Mouse (Mus musculus) CH12.LX (cell line): ENCODE results near the gene Psme3. TPM values are rescaled to one million over a fixed set of nuclear protein-coding genes. Genes with fewer than 3 reads are reported as not detected.
A peak's percentile ranks its signal among the peaks of the same experiment; 100 is the strongest.

ENCODE experiments used
- DNase-seq: peaks from one replicate; pipeline ENCODE4 v3.0.0-alpha.2; 2013; ENCODE audit errors: extremely low read depth
- H3K27ac ChIP-seq: 2 replicates; pipeline ENCODE4 v1.5.1; 2012; ENCODE audit warnings: low read depth, mild to moderate bottlenecking, control low read depth, moderate library complexity; ENCODE audit not compliant: insufficient read depth
- H3K27me3 ChIP-seq: replicated peaks from 2 replicates; pipeline ENCODE3; 2012; ENCODE audit warnings: inconsistent platforms
- H3K36me3 ChIP-seq, 2 experiments: replicated peaks in 1 of 2; 2 replicates each; pipeline versions ENCODE3 to v1.6.1; 2012; ENCODE audit warnings: inconsistent platforms in 1 of 2, low read length in 1 of 2, mild to moderate bottlenecking in 1 of 2, mixed read lengths in 1 of 2, moderate library complexity in 1 of 2; ENCODE audit not compliant: control insufficient read depth in 1 of 2, insufficient read depth in 1 of 2
- H3K4me1 ChIP-seq, 2 experiments: 2 replicates each; pipeline ENCODE4 v1.6.1; 2012; ENCODE audit warnings: inconsistent platforms in 1 of 2, moderate library complexity in 1 of 2; ENCODE audit not compliant: insufficient read depth in 2 of 2, control insufficient read depth in 1 of 2
- H3K4me2 ChIP-seq: 2 replicates; pipeline ENCODE4 v1.6.1; 2012; ENCODE audit warnings: low read depth, mild to moderate bottlenecking, control low read depth; ENCODE audit not compliant: poor library complexity, insufficient read depth, severe bottlenecking
- H3K4me3 ChIP-seq, 3 experiments: fragments of 150-350 bp in 1 of 3; sonication (generic) in 1 of 3; replicated peaks in 1 of 3; 2 replicates each; pipeline versions ENCODE3 to v1.5.1; 2011 to 2012; ENCODE audit warnings: low read depth in 2 of 3, low read length in 2 of 3, mild to moderate bottlenecking in 2 of 3, moderate library complexity in 2 of 3, control low read depth in 1 of 3, improper control_type of control experiment in 1 of 3, inconsistent platforms in 1 of 3, mixed read lengths in 1 of 3; ENCODE audit not compliant: poor library complexity in 1 of 3
- H3K79me2 ChIP-seq: replicated peaks from 2 replicates; pipeline ENCODE4 v1.6.1; 2012; ENCODE audit warnings: mild to moderate bottlenecking, moderate library complexity; ENCODE audit not compliant: control insufficient read depth, poor library complexity, insufficient read depth, severe bottlenecking; ENCODE audit errors: extremely low read depth
- H3K9ac ChIP-seq: 2 replicates; pipeline ENCODE4 v1.6.1; 2012; ENCODE audit warnings: low read depth, mild to moderate bottlenecking, control low read depth, moderate library complexity; ENCODE audit not compliant: insufficient read depth
- H3K9me3 ChIP-seq: replicated peaks from 2 replicates; pipeline ENCODE3; 2012; ENCODE audit warnings: low read length, inconsistent platforms, mixed read lengths
- BHLHE40 ChIP-seq: IDR thresholded peaks from 2 replicates; pipeline ENCODE4 v1.6.1; 2011; ENCODE audit warnings: mild to moderate bottlenecking, low read depth, low read length, improper control_type of control experiment
- CHD1 ChIP-seq: IDR thresholded peaks from 2 replicates; pipeline ENCODE4 v1.6.1; 2012; ENCODE audit warnings: low read depth, low read length, improper control_type of control experiment, inconsistent platforms
- CHD2 ChIP-seq: IDR thresholded peaks from 2 replicates; pipeline ENCODE4 v1.6.1; 2011; ENCODE audit warnings: low read length, improper control_type of control experiment
- CTCF ChIP-seq, 2 experiments: IDR thresholded peaks in 1 of 2; conservative IDR thresholded peaks in 1 of 2; 2 replicates each; pipeline ENCODE4 v1.5.1; 2011 to 2012; ENCODE audit warnings: low read depth in 2 of 2, low read length in 2 of 2, improper control_type of control experiment in 1 of 2, inconsistent platforms in 1 of 2, mild to moderate bottlenecking in 1 of 2, moderate library complexity in 1 of 2
- E2F4 ChIP-seq: IDR thresholded peaks from 2 replicates; pipeline ENCODE4 v1.6.1; 2011; ENCODE audit warnings: low read depth, low read length, improper control_type of control experiment; ENCODE audit not compliant: insufficient replicate concordance
- ELF1 ChIP-seq: IDR thresholded peaks from 2 replicates; pipeline ENCODE4 v1.6.1; 2014; ENCODE audit warnings: low read depth, mild to moderate bottlenecking, inconsistent platforms, low read length, improper control_type of control experiment
- EP300 ChIP-seq: IDR thresholded peaks from 2 replicates; pipeline ENCODE4 v1.6.1; 2011; ENCODE audit warnings: low read length, improper control_type of control experiment
- ETS1 ChIP-seq: conservative IDR thresholded peaks from 2 replicates; pipeline ENCODE4 v1.6.1; 2012; ENCODE audit warnings: low read depth, mild to moderate bottlenecking, inconsistent platforms, low read length, improper control_type of control experiment, moderate library complexity
- GABPA ChIP-seq: IDR thresholded peaks from 2 replicates; pipeline ENCODE4 v1.6.1; 2012; ENCODE audit warnings: low read depth, low read length, improper control_type of control experiment, inconsistent platforms; ENCODE audit not compliant: insufficient replicate concordance
- HCFC1 ChIP-seq: IDR thresholded peaks from 2 replicates; pipeline ENCODE4 v1.6.1; 2012; ENCODE audit warnings: low read depth, mild to moderate bottlenecking, inconsistent platforms, low read length, improper control_type of control experiment
- IRF4 ChIP-seq: IDR thresholded peaks from 2 replicates; pipeline ENCODE4 v1.6.1; 2014; ENCODE audit warnings: low read depth, mild to moderate bottlenecking, inconsistent platforms, low read length, improper control_type of control experiment
- JUN ChIP-seq: IDR thresholded peaks from 2 replicates; pipeline ENCODE4 v1.6.1; 2011; ENCODE audit warnings: low read depth, mild to moderate bottlenecking, low read length, improper control_type of control experiment, moderate library complexity; ENCODE audit not compliant: insufficient read depth
- JUND ChIP-seq: conservative IDR thresholded peaks from 2 replicates; pipeline ENCODE4 v1.6.1; 2011; ENCODE audit warnings: low read depth, low read length, improper control_type of control experiment
- KAT2A ChIP-seq: IDR thresholded peaks from 2 replicates; pipeline ENCODE4 v1.6.1; 2012; ENCODE audit warnings: low read length, improper control_type of control experiment, inconsistent platforms; ENCODE audit not compliant: insufficient replicate concordance
- MAFK ChIP-seq: IDR thresholded peaks from 2 replicates; pipeline ENCODE4 v1.6.1; 2011; ENCODE audit warnings: low read length, improper control_type of control experiment; ENCODE audit not compliant: insufficient replicate concordance
- MAX ChIP-seq: IDR thresholded peaks from 2 replicates; pipeline ENCODE4 v1.6.1; 2011; ENCODE audit warnings: low read length, improper control_type of control experiment
- MAZ ChIP-seq: IDR thresholded peaks from 2 replicates; pipeline ENCODE4 v1.6.1; 2012; ENCODE audit warnings: low read depth, mild to moderate bottlenecking, inconsistent platforms, low read length, improper control_type of control experiment, moderate library complexity
- MEF2A ChIP-seq: IDR thresholded peaks from 2 replicates; pipeline ENCODE4 v1.6.1; 2014; ENCODE audit warnings: low read depth, mild to moderate bottlenecking, inconsistent platforms, low read length, improper control_type of control experiment, borderline replicate concordance
- MXI1 ChIP-seq: IDR thresholded peaks from 2 replicates; pipeline ENCODE4 v1.6.1; 2011; ENCODE audit warnings: mild to moderate bottlenecking, low read depth, low read length, improper control_type of control experiment
- MYC ChIP-seq: IDR thresholded peaks from 2 replicates; pipeline ENCODE4 v1.6.1; 2011; ENCODE audit warnings: low read depth, mild to moderate bottlenecking, improper control_type of control experiment, low read length
- NELFE ChIP-seq: IDR thresholded peaks from 2 replicates; pipeline ENCODE4 v1.6.1; 2011; ENCODE audit warnings: low read depth, low read length, improper control_type of control experiment
- NRF1 ChIP-seq: IDR thresholded peaks from 2 replicates; pipeline ENCODE4 v1.6.1; 2014; ENCODE audit warnings: low read depth, mild to moderate bottlenecking, inconsistent platforms, low read length, improper control_type of control experiment, moderate library complexity
- PAX5 ChIP-seq: IDR thresholded peaks from 2 replicates; pipeline ENCODE4 v1.6.1; 2012; ENCODE audit warnings: low read length, inconsistent platforms, mixed read lengths
- POLR2A ChIP-seq: IDR thresholded peaks from 2 replicates; pipeline ENCODE4 v1.6.1; 2011; ENCODE audit warnings: low read depth, mild to moderate bottlenecking, improper control_type of control experiment, low read length
- POLR2AphosphoS2 ChIP-seq: IDR thresholded peaks from 2 replicates; pipeline ENCODE4 v1.6.1; 2011; ENCODE audit warnings: low read depth, low read length, improper control_type of control experiment
- RAD21 ChIP-seq: IDR thresholded peaks from 2 replicates; pipeline ENCODE4 v1.6.1; 2011; ENCODE audit warnings: low read depth, mild to moderate bottlenecking, low read length, improper control_type of control experiment, moderate library complexity
- RCOR1 ChIP-seq: conservative IDR thresholded peaks from 2 replicates; pipeline ENCODE4 v1.6.1; 2012; ENCODE audit warnings: low read depth, mild to moderate bottlenecking, inconsistent platforms, low read length, improper control_type of control experiment
- SIN3A ChIP-seq: IDR thresholded peaks from 2 replicates; pipeline ENCODE4 v1.6.1; 2012; ENCODE audit warnings: low read length, improper control_type of control experiment, inconsistent platforms
- SMC3 ChIP-seq: IDR thresholded peaks from 2 replicates; pipeline ENCODE4 v1.6.1; 2011; ENCODE audit warnings: low read depth, low read length, improper control_type of control experiment
- TBP ChIP-seq: conservative IDR thresholded peaks from 2 replicates; pipeline ENCODE4 v1.6.1; 2011; ENCODE audit warnings: low read depth, low read length, improper control_type of control experiment
- TCF12 ChIP-seq: IDR thresholded peaks from 2 replicates; pipeline ENCODE4 v1.6.1; 2014; ENCODE audit warnings: low read depth, mild to moderate bottlenecking, inconsistent platforms, low read length, improper control_type of control experiment
- UBTF ChIP-seq: IDR thresholded peaks from 2 replicates; pipeline ENCODE4 v1.6.1; 2012; ENCODE audit warnings: low read depth, mild to moderate bottlenecking, inconsistent platforms, low read length, improper control_type of control experiment, moderate library complexity
- USF1 ChIP-seq: IDR thresholded peaks from 2 replicates; pipeline ENCODE4 v1.6.1; 2014; ENCODE audit warnings: low read depth, mild to moderate bottlenecking, inconsistent platforms, low read length, improper control_type of control experiment
- USF2 ChIP-seq: conservative IDR thresholded peaks from 2 replicates; pipeline ENCODE4 v1.6.1; 2011; ENCODE audit warnings: low read depth, low read length, improper control_type of control experiment
- ZC3H11A ChIP-seq: IDR thresholded peaks from 2 replicates; pipeline ENCODE4 v1.6.1; 2012; ENCODE audit warnings: low read depth, mild to moderate bottlenecking, inconsistent platforms, low read length, improper control_type of control experiment
- ZKSCAN1 ChIP-seq: IDR thresholded peaks from 2 replicates; pipeline ENCODE4 v1.6.1; 2012; ENCODE audit warnings: low read depth, inconsistent platforms, low read length, improper control_type of control experiment, borderline replicate concordance
- ZMIZ1 ChIP-seq: IDR thresholded peaks from 2 replicates; pipeline ENCODE4 v1.6.1; 2012; ENCODE audit warnings: low read depth, mild to moderate bottlenecking, inconsistent platforms, low read length, improper control_type of control experiment
- ZNF384 ChIP-seq: IDR thresholded peaks from 2 replicates; pipeline ENCODE4 v1.6.1; 2012; ENCODE audit warnings: low read depth, low read length, improper control_type of control experiment, inconsistent platforms
- dilution Hi-C: fragments of 300-500 bp; cut with MboI; formaldehyde crosslinking; loops from 2 replicates; pipeline ENCODE4 v1.14.3; 2020; ENCODE audit warnings: low sequenced_read_pairs; ENCODE audit not compliant: extremely low pct_unique_long_range_greater_than_20kb, extremely low pct_ligation_motif_present
- in situ Hi-C: fragments of 300-500 bp; cut with MboI; formaldehyde crosslinking; loops from 3 replicates; pipeline ENCODE4 v1.14.3; 2019; ENCODE audit warnings: low sequenced_read_pairs, low pct_ligation_motif_present, low pct_unique_long_range_greater_than_20kb, mixed read lengths
- polyA plus RNA-seq: library from polyadenylated mRNA; unstranded; fragments of >175 nt; gene quantifications from 2 replicates; pipeline ENCODE4 v1.2.1, GENCODE M21; 2012; ENCODE audit warnings: low read depth; ENCODE audit not compliant: insufficient read length
- total RNA-seq, 2 experiments: library from RNA; depleted of rRNA; stranded (reverse); fragments of 300-350 nt in 1 of 2; fragments of >200 nt in 1 of 2; gene quantifications; 2 replicates each; pipeline ENCODE4 v1.2.3; 2012 to 2014

The Psme3 gene
- total and polyA plus RNA-seq, 3 experiments, result 86.1 to 527 (median 208) TPM

DNA sequence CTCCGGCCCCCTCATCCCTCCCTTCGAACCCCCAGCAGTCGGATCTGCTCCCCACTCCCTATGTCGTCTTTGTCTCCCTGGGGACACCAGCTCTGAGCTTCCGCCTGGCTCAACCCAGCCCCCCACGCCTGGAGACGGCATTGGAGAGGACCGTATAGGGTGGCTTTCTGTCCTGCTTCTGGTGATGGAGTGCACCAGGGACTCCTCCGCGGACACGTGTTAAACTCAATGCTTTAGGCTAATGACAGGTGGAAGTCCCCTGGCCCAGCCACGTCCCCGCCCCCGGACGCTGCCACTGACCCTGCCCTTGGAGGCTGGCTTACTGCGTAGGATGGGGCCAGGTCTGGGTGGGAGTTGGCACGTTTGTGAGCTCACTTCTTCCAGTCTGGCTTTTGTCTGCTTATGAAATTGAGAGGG lies 496 bp downstream of the Psme3 start:
- Histone ChIP-seq H3K4me2 (peak overlapping the region; percentile 99), H3K9ac (peak overlapping the region; percentile 93), H3K9me3 (no peaks in the 10 kb centered on the region), H3K79me2 (peaks cover 36% of the 10 kb centered on the region), H3K27ac (peak overlapping the region; percentile 75), H3K36me3 (peaks cover 35 to 42% of the 10 kb centered on the region in 2 experiments), H3K4me3 (peak overlapping the region; percentile 90 to 97 (median 94)), H3K4me1 (peaks cover 6 to 28% of the 10 kb centered on the region in 2 experiments), H3K27me3 (no peaks in the 10 kb centered on the region)
- dilution Hi-C loops (no loop called here), in situ Hi-C loops (no loop called here)
- DNase-seq, result peak; percentile 72
- TF ChIP-seq MAX (peak; percentile 88), SMC3 (no peak), SIN3A (peak; percentile 86), IRF4 (0 out of 2 replicates have a peak, but pooled peaks have one; percentile 1), POLR2A (no peak), CHD1 (no peak), BHLHE40 (peak; percentile 84), ZMIZ1 (0 out of 2 replicates have a peak, but pooled peaks have one; percentile 1), ZNF384 (no peak), NELFE (peak; percentile 41; the same call in 1 of the 2 replicates), MEF2A (no peak), PAX5 (no peak), HCFC1 (no peak), CHD2 (peak; percentile 60; the same call in 1 of the 2 replicates), ZC3H11A (no peak), MAFK (no peak), ELF1 (0 out of 2 replicates have a peak, but pooled peaks have one; percentile 5), MYC (peak; percentile 87), ZKSCAN1 (no peak), CTCF (conservative IDR thresholded peaks at IDR 0.05 in 1 of 2, IDR thresholded peaks at IDR 0.05 in 1 of 2; ENCODE audit: low read depth in 2 of 2, low read length in 2 of 2) (no peak), E2F4 (no peak), TCF12 (no peak), RAD21 (no peak), JUND (no peak), UBTF (no peak), POLR2AphosphoS2 (no peak), GABPA (no peak), USF1 (no peak), KAT2A (0 out of 2 replicates have a peak, but pooled peaks have one; percentile 37), NRF1 (peak; percentile 24; the same call in 1 of the 2 replicates), ETS1 (peak; percentile 55), RCOR1 (no peak), TBP (no peak), USF2 (no peak; the same call in 1 of the 2 replicates), JUN (no peak), MXI1 (peak; percentile 91), EP300 (no peak), MAZ (no peak; the same call in 1 of the 2 replicates)
